Mouse (Mus musculus) lung, adult 2 months (tissue): Measurements from ENCODE around the gene Cntn5. TPM values are rescaled to one million over a fixed set of nuclear protein-coding genes. Genes with fewer than 3 reads are reported as not detected.

Experiments used
- DNase-seq: peaks from one replicate; pipeline ENCODE4 v3.0.0; 2022
- H3K4me1 ChIP-seq: fragments of 200-500 bp; 2 replicates; pipeline ENCODE4 v1.6.1; 2011; ENCODE audit warnings: low read length; ENCODE audit not compliant: control insufficient read depth, insufficient read depth
- H3K4me3 ChIP-seq: fragments of 200-500 bp; replicated peaks from 2 replicates; pipeline ENCODE3; 2011; ENCODE audit warnings: low read depth, mild to moderate bottlenecking, control low read depth, low read length; ENCODE audit errors: extremely low read depth
- CTCF ChIP-seq: fragments of 200-500 bp; IDR thresholded peaks from 2 replicates; pipeline ENCODE4 v1.5.1; 2011; ENCODE audit warnings: mild to moderate bottlenecking, low read length, control low read depth; ENCODE audit not compliant: insufficient read depth
- POLR2A ChIP-seq: fragments of 200-500 bp; IDR thresholded peaks from 2 replicates; pipeline ENCODE4 v1.6.1; 2011; ENCODE audit warnings: low read depth, mild to moderate bottlenecking, control low read depth, low read length, borderline replicate concordance; ENCODE audit errors: extremely low read depth
- WGBS: fragments of 180-500 bp; shearing (Covaris S2); methylation state at CpG from one replicate; pipeline ENCODE4 v1.1.7; 2018; 5-methylcytosine and 5-hydroxymethylcytosine counted together
- polyA plus RNA-seq: library from polyadenylated mRNA; depleted of rRNA; stranded (reverse); fragments of >200 nt; gene quantifications from 2 replicates; pipeline ENCODE4 v1.2.3, GENCODE M21; 2012

The Cntn5 gene
- polyA plus RNA-seq, 1 experiment, result not detected

- WGBS, result 85% methylated on average over 4 of the region's 4 CpGs
- no peaks in the 10 kb centered on the region for H3K4me1 ChIP-seq
Observed at GRCm38 (mm10) chr9:10529528-10529927, 375.0 kb downstream of the Cntn5 start.

DNA sequence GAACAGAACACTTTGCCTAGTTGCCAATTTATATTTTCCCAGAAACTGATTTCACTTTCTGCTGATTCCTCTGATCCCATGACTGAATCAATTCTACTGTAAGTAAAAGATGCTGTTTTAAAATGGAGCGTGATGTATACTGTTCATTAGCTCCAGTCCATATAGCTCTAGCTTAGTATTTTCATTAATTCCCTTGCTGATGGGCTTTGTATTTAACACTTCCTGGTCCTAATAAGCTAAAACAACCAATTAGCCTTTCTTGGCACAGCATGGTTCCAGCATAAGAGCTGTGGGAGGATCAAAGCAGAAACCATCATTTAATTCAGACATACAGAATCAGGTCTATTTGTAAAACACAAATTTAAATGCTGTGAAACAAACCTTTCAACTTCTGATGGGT lies 375.5 kb downstream of the Cntn5 start:
- 83% methylated on average over 1 of the region's 1 CpGs for WGBS
- TF ChIP-seq POLR2A, result no peak
- TF ChIP-seq CTCF, result no peak
- Histone ChIP-seq H3K4me3 (no peak overlapping the region), H3K4me1 (no peaks in the 10 kb centered on the region)
- DNase-seq, result no peak

More at GRCm38 (mm10) chr9:10529528-10529927, 375.0 kb downstream of the Cntn5 start:
- DNase-seq, result no peak
- TF ChIP-seq POLR2A, result no peak
- no peak for TF ChIP-seq CTCF
- H3K4me3 ChIP-seq, result no peak overlapping the region

DNA sequence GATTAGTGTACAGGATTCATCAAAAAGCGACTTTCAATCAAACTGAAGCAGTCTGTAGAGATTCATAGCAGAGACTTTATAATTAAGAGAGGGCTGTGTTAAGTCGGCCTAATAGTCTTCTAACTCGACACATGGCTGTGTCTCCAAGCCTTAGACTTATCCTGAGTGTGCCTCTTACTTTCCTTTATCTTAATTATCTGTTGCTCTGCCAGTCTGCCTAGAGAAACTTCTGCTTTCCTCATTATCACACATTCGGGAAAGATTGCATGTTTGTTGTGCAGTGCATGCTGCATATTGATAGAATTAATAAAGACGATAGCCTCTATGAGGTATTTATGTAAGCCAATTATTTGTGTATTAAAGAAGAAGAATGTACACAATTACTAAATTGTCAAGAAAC lies 375.9 kb downstream of the Cntn5 start:
- H3K4me3 ChIP-seq, result no peak overlapping the region
- 63% methylated on average over 5 of the region's 5 CpGs for WGBS
- DNase-seq, result no peak
- TF ChIP-seq CTCF, result no peak
- TF ChIP-seq POLR2A, result no peak
- no peaks in the 10 kb centered on the region for H3K4me1 ChIP-seq

DNA sequence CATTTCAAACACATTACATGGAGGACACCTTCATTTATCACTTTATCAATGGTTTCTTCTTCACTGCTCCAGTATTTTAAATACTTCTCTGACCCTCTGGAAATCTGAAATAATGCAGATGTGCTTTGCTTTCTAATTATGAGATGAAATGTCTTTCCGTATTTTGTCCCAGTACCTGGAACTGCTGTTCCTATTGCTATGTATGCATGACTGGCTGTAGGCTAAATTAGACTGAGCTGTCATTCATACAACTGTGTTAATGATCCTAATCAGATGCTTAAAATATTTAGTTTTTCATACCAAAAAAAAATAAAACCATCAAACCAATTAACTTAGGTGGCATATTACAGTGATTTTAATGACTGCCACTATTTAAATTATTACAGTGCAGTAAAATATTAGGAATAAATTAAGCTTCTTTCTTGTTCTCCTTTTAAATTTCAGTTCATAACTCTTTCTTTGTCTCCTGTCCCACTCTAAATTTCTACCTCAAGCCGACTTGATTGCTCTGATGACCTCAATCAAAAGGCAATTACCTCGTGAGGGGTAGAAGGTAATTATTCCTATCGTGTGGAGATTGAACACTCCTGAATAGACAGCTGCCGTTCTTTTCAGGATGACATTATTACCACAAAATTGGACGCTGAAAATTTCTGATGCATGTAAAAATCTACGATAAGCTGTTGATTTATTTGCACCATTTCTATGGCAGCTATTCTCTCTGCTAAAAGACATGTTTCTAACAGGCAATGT lies 378.5 kb downstream of the Cntn5 start:
- Histone ChIP-seq H3K4me1 (no peaks in the 10 kb centered on the region), H3K4me3 (no peak overlapping the region)
- 73% methylated on average over 7 of the region's 7 CpGs for WGBS
- no peak for DNase-seq
- no peak for TF ChIP-seq POLR2A
- no peak for TF ChIP-seq CTCF

DNA sequence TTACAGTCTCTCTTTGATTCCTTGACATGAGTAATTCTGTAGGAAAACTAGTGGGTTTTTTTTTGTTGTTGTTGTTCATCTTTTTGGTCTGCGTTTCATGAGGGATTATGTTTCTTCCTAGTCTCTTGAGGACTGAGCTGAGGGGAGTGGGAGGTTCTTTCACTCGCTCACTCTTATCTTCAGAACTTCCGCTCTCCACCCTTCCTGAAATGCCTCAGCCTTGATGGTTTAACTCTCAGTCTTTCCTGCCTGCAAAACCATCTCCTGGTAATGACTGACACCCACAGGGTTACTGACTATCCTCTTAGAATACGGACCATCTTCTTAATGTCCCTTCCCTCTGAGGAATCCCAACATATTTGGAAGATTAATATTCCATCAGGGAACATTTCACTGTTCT lies 382.0 kb downstream of the Cntn5 start:
- H3K4me1 ChIP-seq, result no peaks in the 10 kb centered on the region
- WGBS, result 67% methylated on average over 4 of the region's 4 CpGs
- no peak for TF ChIP-seq CTCF
- TF ChIP-seq POLR2A, result no peak
- no peak overlapping the region for H3K4me3 ChIP-seq
- no peak for DNase-seq

- TF ChIP-seq POLR2A (no peak), CTCF (no peak)
- 58% methylated on average over 1 of the region's 1 CpGs for WGBS
- Histone ChIP-seq H3K4me3 (no peak overlapping the region), H3K4me1 (no peaks in the 10 kb centered on the region)
- no peak for DNase-seq
Observed at GRCm38 (mm10) chr9:10521054-10521453, 383.5 kb downstream of the Cntn5 start.

GRCm38 (mm10) chr9:10492243-10492642 lies 412.3 kb downstream of the Cntn5 start:
- TF ChIP-seq POLR2A (no peak), CTCF (no peak)

DNA sequence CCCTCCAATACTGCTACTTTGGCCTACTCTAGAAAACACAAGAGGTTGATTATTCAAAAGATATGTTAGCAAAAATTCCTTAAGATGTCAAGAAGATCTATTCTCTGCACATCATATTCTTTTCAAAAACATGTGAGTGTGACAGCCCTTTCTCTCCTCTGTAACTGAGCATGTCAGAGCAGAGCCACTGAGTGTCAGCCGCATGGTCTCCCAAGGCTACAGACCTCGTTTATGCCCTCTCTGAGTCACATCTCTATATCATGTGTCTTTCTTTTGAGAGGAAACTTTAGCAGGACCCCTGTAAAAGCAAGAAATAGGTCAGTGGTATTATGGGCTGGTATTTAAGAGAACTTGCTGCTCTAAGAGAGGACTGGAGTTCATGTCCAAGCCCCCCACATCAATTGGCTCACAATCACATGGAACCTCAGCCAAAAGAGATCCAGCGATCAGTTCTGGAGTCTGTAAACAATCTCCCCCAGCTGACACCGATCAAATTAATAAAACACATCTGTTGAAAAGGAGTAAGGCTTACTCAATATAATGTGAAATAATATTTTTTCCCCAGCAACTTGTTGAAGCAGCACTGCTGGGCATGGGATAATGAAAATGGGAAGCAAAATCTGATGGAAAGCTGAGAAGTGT lies 433.0 kb downstream of the Cntn5 start:
- Histone ChIP-seq H3K4me1 (no peaks in the 10 kb centered on the region), H3K4me3 (no peak overlapping the region)
- WGBS, result 59% methylated on average over 4 of the region's 4 CpGs
- DNase-seq, result no peak
- TF ChIP-seq CTCF (no peak), POLR2A (no peak)

More at GRCm38 (mm10) chr9:10492243-10492642, 412.3 kb downstream of the Cntn5 start:
- Histone ChIP-seq H3K4me3 (no peak overlapping the region), H3K4me1 (no peaks in the 10 kb centered on the region)
- DNase-seq, result no peak

GRCm38 (mm10) chr9:10464758-10465157 lies 439.8 kb downstream of the Cntn5 start:
- Histone ChIP-seq H3K4me3 (no peak overlapping the region), H3K4me1 (no peaks in the 10 kb centered on the region)
- no peak for DNase-seq
- TF ChIP-seq POLR2A (no peak), CTCF (no peak)

DNA sequence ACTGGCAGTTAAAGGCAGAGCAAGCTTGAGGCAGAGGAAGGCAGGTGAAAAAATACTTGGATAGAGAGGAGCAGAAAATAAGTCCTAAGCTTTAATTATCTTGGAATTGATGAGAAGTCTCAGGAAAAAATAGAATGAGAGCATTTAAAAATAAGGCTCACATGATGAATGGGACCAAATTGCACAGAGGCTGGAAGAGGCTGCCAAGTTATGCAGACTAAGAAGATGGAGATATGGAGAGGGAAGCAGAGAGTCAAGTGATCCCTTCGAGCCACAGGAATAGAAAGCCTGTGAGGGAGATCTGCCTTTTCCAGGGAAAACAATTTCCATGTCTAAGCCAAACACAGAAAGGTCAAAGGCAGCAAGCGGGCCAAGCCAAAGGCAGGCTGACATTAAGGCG lies 446.7 kb downstream of the Cntn5 start:
- Histone ChIP-seq H3K4me1 (no peaks in the 10 kb centered on the region), H3K4me3 (no peak overlapping the region)
- WGBS, result 35% methylated on average over 3 of the region's 3 CpGs
- TF ChIP-seq CTCF, result no peak
- no peak for TF ChIP-seq POLR2A
- DNase-seq, result no peak
